Mouse (Mus musculus) liver, embryonic 14.5 days (tissue): ENCODE measurements around the gene Sccpdh.

Experiments
- CTCF ChIP-seq: IDR thresholded peaks from 2 replicates; pipeline ENCODE4 v1.5.1; 2016; ENCODE audit warnings: antibody characterized with exemption, low read depth, control low read depth
- EP300 ChIP-seq: IDR thresholded peaks from 2 replicates; pipeline ENCODE4 v1.6.1; 2016; ENCODE audit warnings: antibody characterized with exemption, low read depth

DNA sequence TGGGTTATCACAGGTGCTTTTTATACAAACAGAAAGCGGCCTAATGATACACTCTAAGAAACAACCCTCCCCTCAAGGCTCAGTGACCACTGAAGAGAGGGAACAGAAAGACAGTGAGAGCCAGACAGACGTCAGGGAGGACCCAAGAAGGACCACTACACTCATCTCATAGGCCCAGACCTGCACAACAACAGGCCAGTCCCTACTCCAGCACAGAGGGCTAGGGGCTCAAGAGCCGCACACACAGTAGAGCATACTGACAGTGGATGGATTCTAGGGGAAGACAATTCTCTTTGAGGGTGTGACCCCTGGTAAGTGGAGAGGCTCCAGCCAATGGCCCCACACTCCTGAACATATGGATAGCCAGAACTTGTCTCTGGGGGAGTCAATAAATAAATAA lies 68.5 kb downstream of the Sccpdh start:
- TF ChIP-seq EP300 = no peak
- no peak for TF ChIP-seq CTCF
